Mouse (Mus musculus): ENCODE results near the gene Zfyve28.

DNA sequence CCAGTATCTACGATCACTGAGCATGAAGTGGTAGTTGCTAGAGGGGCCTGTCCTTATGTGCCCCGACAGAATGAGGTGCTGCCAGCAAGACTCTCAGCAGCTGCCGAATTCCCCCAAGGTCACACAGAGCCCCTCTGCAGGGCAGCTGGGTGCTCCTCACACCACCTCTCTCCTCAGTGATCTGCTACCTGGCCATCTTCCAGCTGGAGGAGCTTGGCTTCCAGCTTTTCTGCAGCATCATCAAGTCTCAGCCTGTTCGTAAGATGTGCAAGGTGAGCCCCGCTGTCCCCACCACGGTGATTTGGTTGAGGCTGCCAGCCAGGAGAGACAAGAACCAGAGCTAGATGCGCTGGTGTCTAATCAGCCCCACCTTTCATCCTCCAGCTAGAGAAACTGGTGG is 14.1 kb upstream of the Zfyve28 start:
- TF ChIP-seq MYC (IDR thresholded peaks at IDR 0.05; ENCODE audit: low read depth, low read length) (no peak), EP300 (IDR thresholded peaks at IDR 0.05; ENCODE audit: low read depth in 1 of 2, low read length in 2 of 2) (no peak), CTCF (IDR thresholded peaks at IDR 0.05 in 2 of 3, conservative IDR thresholded peaks at IDR 0.05 in 1 of 3; ENCODE audit: control insufficient read depth in 1 of 3, insufficient read depth in 1 of 3, low read depth in 2 of 3, low read length in 3 of 3, poor library complexity in 1 of 3, severe bottlenecking in 1 of 3) (no peak), MAX (IDR thresholded peaks at IDR 0.05; ENCODE audit: low read length) (no peak), POLR2A (IDR thresholded peaks at IDR 0.05; ENCODE audit: control insufficient read depth in 1 of 2, insufficient read depth in 1 of 2, low read depth in 1 of 2, low read length in 2 of 2, poor library complexity in 1 of 2) (no peak)

All from MEL (cell line).